Mouse (Mus musculus) monocyte, adult 2 months (primary cell): ENCODE measurements at regions not wholly inside any gene's neighbourhood (a gene's known extent, or its start where the extent isn't known, plus 50 kb on each side); places are given as distances from the start of the nearest gene placed in this dataset.
"Not testable (repeated sequence)": the region's sequence is repeated elsewhere in the genome, so short reads cannot be mapped to it uniquely, and the experiment has no call there.

Experiments
- DNase-seq, 2 experiments: peaks; one replicate each; pipeline ENCODE4 v3.0.0; 2022; ENCODE audit warnings: low spot score in 2 of 2, low read depth in 1 of 2

DNA sequence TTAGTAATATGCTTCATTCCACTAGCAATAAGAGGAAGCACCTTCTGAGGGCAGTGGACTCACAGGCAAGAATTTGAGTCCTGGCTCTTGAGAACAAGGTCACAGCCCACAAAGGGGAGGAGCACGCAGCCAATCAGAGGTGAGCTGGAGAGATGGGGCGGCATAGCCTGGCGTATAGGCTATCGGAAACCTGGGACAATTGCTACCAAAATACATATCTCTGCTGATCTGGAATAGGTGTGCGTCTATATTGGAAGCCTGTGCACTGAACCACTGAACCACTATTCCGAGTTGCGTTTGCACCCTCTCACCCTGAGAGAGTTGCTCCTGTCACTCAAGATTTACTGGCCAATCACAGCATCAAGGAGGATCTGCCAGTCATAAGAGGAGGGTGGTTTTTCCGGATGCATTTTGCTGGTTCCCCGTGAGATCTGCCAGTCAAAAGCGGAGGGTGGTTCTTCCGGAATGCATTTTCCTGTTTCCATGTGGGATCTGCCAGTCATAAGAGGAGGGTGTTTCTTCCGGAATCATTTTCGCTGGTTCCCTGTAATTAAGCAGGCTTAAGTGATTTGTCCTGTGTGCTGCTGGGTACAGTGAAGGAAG is 80.1 kb upstream of the Riok2 start:
- DNase-seq: peak; percentile 80 to 82

DNA sequence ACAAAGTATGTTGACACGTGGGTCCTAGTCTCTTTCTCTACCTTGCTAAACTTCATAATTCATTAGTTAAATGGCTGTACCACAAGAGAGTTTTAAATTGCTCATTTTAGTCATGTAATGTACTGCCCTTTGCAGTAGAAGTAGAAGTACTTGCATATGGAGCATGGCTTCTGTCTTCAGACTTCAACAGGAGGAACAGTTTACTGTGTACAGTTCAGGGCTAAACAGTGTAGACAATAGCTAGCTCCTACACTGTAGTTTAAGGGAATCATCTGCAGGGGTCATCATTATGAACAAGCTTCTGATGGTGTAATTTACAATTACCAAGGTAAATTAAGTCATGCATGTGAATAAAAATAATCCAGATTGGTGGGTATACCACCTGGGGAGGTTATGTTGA is 79.1 kb upstream of the Riok2 start:
- not testable (repeated sequence) for DNase-seq

- DNase-seq: not testable (repeated sequence)
Measured at GRCm38 (mm10) chr17:17303496-17303895, 70.6 kb upstream of the Riok2 start.
